Mouse (Mus musculus): ENCODE results near the gene Olfr376. TPM values are rescaled to one million over a fixed set of nuclear protein-coding genes. Genes with fewer than 3 reads are reported as not detected.

The Olfr376 gene
- not detected in 2 replicates for polyA plus RNA-seq (2015; fragmentation: Nextera tagmentation; extraction: Ambion mirVana)

DNA sequence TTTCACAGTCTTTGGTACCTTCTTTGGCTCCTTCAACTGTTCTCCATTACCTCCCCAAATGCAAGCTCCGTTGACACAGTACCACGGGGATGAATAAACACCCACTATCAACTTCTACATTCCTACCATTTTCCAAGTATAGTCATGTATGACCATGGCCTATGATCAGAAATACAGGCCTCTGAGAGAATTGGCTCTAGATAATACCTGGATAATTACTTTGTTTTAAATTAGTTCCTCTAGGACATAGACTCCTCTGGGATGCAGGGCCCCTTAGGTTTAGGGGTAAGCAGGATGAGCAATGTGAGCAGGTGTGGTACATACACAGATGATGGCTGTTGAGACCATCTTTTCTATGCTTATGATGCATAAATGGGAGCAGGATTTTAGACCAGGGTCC lies at the start of gene Olfr376:
Gene Olfr376 (plus strand): TSS at position 301 of the 400 bp plus-strand sequence.
- Histone ChIP-seq H3K9ac (no peak within 1 kb of the TSS), H3K9me3 (replicated peaks) (no peaks in the 10 kb centered on the region), H3K4me1 (replicated peaks) (no peaks in the 10 kb centered on the region), H3K4me3 (replicated peaks) (no peak within 1 kb of the TSS), H3K36me3 (replicated peaks) (no peaks in the 10 kb centered on the region), H3K27ac (replicated peaks) (no peak within 1 kb of the TSS), H3K27me3 (no peaks in the 10 kb centered on the region), H3K4me2 (no peak within 1 kb of the TSS)
- ATAC-seq (ENCODE audit: insufficient read depth), result no peak
- WGBS (ENCODE audit: insufficient replicate concordance), result 74% methylated on average over 2 of the region's 2 CpGs

- peak overlapping the region; percentile 2; the same call in 1 of the 2 replicates for H3K4me2 ChIP-seq
- H3K9me3 ChIP-seq (replicated peaks), result no peaks in the 10 kb centered on the region
- ATAC-seq (ENCODE audit: insufficient read depth), result no peak
- no peaks in the 10 kb centered on the region for H3K27me3 ChIP-seq
- H3K4me1 ChIP-seq (replicated peaks), result no peaks in the 10 kb centered on the region
- H3K36me3 ChIP-seq (replicated peaks), result no peaks in the 10 kb centered on the region
- no peak overlapping the region for H3K9ac ChIP-seq
- WGBS (ENCODE audit: insufficient replicate concordance), result 48% methylated on average over 9 of the region's 9 CpGs
- H3K4me3 ChIP-seq (replicated peaks), result 0 out of 2 replicates have a peak overlapping the region, but pooled peaks have one; percentile 9
- H3K27ac ChIP-seq (replicated peaks), result no peak overlapping the region
Measured at GRCm38 (mm10) chr11:73323906-73324830, 46.9 kb upstream of the Olfr376 start.

GRCm38 (mm10) chr11:73326485-73326886 lies 44.6 kb upstream of the Olfr376 start:
- H3K9me3 ChIP-seq (replicated peaks), result no peaks in the 10 kb centered on the region
- H3K4me2 ChIP-seq, result peak overlapping the region; percentile 4; the same call in 1 of the 2 replicates
- H3K9ac ChIP-seq, result no peak overlapping the region
- peak overlapping the region; percentile 68 for H3K27ac ChIP-seq (replicated peaks)
- peak overlapping the region; percentile 33 for H3K4me3 ChIP-seq (replicated peaks)
- ATAC-seq (ENCODE audit: insufficient read depth), result peak; percentile 79
- H3K36me3 ChIP-seq (replicated peaks), result no peaks in the 10 kb centered on the region
- no peaks in the 10 kb centered on the region for H3K4me1 ChIP-seq (replicated peaks)
- WGBS (ENCODE audit: insufficient replicate concordance), result 27% methylated on average over 12 of the region's 12 CpGs
- H3K27me3 ChIP-seq, result no peaks in the 10 kb centered on the region

DNA sequence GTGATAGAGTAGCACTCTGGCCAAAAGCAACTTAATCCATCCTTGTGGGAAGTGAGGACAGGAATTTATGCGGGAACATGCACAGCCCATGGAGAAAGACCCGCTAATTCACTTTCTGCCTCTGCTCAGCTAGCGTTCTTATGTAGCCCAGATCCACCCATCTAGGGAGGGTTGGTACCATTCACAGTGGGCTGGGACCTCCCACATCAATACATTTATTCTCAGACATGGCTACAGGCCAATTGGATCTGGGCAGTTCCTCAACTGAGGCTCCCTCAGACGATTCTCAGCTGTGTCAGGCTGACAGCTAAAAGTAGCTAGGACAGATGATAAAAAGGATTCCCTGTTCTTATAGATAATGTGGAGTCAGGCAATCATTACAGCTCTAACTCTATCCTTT lies 43.7 kb upstream of the Olfr376 start:
- Histone ChIP-seq H3K4me1 (replicated peaks) (no peaks in the 10 kb centered on the region), H3K27me3 (no peaks in the 10 kb centered on the region), H3K4me2 (peak overlapping the region; percentile 6; the same call in 1 of the 2 replicates), H3K36me3 (replicated peaks) (no peaks in the 10 kb centered on the region), H3K9ac (no peak overlapping the region), H3K9me3 (replicated peaks) (no peaks in the 10 kb centered on the region), H3K4me3 (replicated peaks) (no peak overlapping the region), H3K27ac (replicated peaks) (peak overlapping the region; percentile 68; the same call in 1 of the 2 replicates)
- ATAC-seq (ENCODE audit: insufficient read depth), result no peak
- 61% methylated on average over 4 of the region's 4 CpGs for WGBS (ENCODE audit: insufficient replicate concordance)

DNA sequence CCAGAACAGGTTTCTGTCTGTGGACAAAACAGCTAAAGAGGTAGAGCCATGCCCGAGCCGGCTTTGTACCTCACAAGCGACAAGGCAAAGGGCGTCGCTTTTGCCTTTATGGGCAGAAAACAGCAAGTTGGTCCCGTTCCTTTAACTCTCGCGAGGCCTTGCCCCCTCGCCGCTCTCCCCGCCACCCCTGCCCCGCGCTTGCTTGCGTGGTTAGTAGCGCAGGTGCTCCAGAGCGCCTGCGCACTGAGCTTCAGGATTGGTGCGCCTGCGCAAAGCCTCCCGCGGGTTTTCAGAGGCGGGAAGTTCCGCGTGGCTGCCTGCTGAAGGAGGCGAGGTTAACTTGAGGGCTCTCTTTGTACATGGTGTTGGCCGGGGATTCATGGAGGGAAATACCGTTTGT lies 41.6 kb upstream of the Olfr376 start, which contains the start of the genes Aspa, Gm49340 and Spata22:
Gene Aspa (minus strand): TSS at position 155 of the 400 bp plus-strand sequence.
Gene Gm49340 (plus strand): TSS at position 300 of the 400 bp plus-strand sequence.
Gene Spata22 (plus strand): TSS at position 300 of the 400 bp plus-strand sequence.
- Histone ChIP-seq H3K4me1 (replicated peaks) (no peaks in the 10 kb centered on the region), H3K27me3 (no peaks in the 10 kb centered on the region)

GRCm38 (mm10) chr11:73333357-73333756 lies 37.7 kb upstream of the Olfr376 start:
- no peak overlapping the region for H3K4me2 ChIP-seq
- H3K4me1 ChIP-seq (replicated peaks), result no peaks in the 10 kb centered on the region
- WGBS (ENCODE audit: insufficient replicate concordance), result 58% methylated on average over 2 of the region's 2 CpGs
- H3K36me3 ChIP-seq (replicated peaks), result no peaks in the 10 kb centered on the region
- H3K9me3 ChIP-seq (replicated peaks), result no peaks in the 10 kb centered on the region
- no peaks in the 10 kb centered on the region for H3K27me3 ChIP-seq
- H3K9ac ChIP-seq, result no peak overlapping the region
- ATAC-seq (ENCODE audit: insufficient read depth), result no peak
- no peak overlapping the region for H3K27ac ChIP-seq (replicated peaks)
- no peak overlapping the region for H3K4me3 ChIP-seq (replicated peaks)

More for the DNA sequence above, 41.6 kb upstream of the Olfr376 start, which contains the start of the genes Aspa, Gm49340 and Spata22:
- H3K4me3 ChIP-seq (replicated peaks), result no peak within 1 kb of the TSS
- no peaks in the 10 kb centered on the region for H3K36me3 ChIP-seq (replicated peaks)
- H3K27ac ChIP-seq (replicated peaks), result no peak within 1 kb of the TSS
- WGBS (ENCODE audit: insufficient replicate concordance), result 74% methylated on average over 27 of the region's 27 CpGs
- no peak within 1 kb of the TSS for H3K9ac ChIP-seq
- no peak within 1 kb of the TSS for H3K4me2 ChIP-seq
- no peak for ATAC-seq (ENCODE audit: insufficient read depth)
- H3K9me3 ChIP-seq (replicated peaks), result no peaks in the 10 kb centered on the region

- Histone ChIP-seq H3K9me3 (replicated peaks) (no peaks in the 10 kb centered on the region), H3K9ac (no peak overlapping the region), H3K4me2 (no peak overlapping the region), H3K27ac (replicated peaks) (no peak overlapping the region), H3K4me1 (replicated peaks) (no peaks in the 10 kb centered on the region), H3K36me3 (replicated peaks) (no peaks in the 10 kb centered on the region), H3K4me3 (replicated peaks) (no peak overlapping the region), H3K27me3 (no peaks in the 10 kb centered on the region)
- 44% methylated on average over 4 of the region's 4 CpGs for WGBS (ENCODE audit: insufficient replicate concordance)
- no peak for ATAC-seq (ENCODE audit: insufficient read depth)
Measured at GRCm38 (mm10) chr11:73336919-73337318, 34.1 kb upstream of the Olfr376 start.

- H3K4me2 ChIP-seq, result no peak within 1 kb of the TSS
- no peak within 1 kb of the TSS for H3K4me3 ChIP-seq (replicated peaks)
- no peak for ATAC-seq (ENCODE audit: insufficient read depth)
- no peaks in the 10 kb centered on the region for H3K4me1 ChIP-seq (replicated peaks)
- H3K27ac ChIP-seq (replicated peaks), result no peak within 1 kb of the TSS
- no peaks in the 10 kb centered on the region for H3K36me3 ChIP-seq (replicated peaks)
- no peaks in the 10 kb centered on the region for H3K9me3 ChIP-seq (replicated peaks)
- no peaks in the 10 kb centered on the region for H3K27me3 ChIP-seq
- WGBS (ENCODE audit: insufficient replicate concordance), result 36% methylated on average over 3 of the region's 3 CpGs
- H3K9ac ChIP-seq, result no peak within 1 kb of the TSS
Measured at GRCm38 (mm10) chr11:73350483-73350882, 20.6 kb upstream of the Olfr376 start, which contains the start of gene Olfr20. Gene Olfr20 (plus strand): TSS chr11:73350783.

DNA sequence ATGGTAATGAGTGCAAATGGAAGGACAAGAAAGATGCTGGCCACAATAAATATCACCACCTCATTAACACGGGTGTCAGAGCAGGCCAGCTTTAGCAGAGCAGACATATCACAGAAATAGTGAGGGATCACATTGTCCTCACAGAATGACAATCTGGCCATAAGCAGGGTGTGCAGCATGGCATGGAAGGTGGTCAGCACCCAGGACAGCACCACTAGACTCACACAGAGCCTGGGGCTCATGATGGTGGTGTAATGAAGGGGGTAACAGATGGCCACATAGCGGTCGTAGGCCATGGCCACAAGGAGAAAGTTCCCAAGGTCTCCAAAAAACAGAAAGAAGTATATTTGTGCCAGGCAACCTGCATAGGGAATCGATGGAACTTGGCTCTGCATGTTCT lies 24.3 kb downstream of the Olfr376 start:
- no peak overlapping the region for H3K4me3 ChIP-seq (replicated peaks)
- WGBS (ENCODE audit: insufficient replicate concordance), result 42% methylated on average over 4 of the region's 4 CpGs
- no peak for ATAC-seq (ENCODE audit: insufficient read depth)

GRCm38 (mm10) chr11:73399514-73399913 lies 28.5 kb downstream of the Olfr376 start, which contains the start of gene Olfr1:
Gene Olfr1 (minus strand): TSS chr11:73399614.
- Histone ChIP-seq H3K36me3 (replicated peaks) (no peaks in the 10 kb centered on the region), H3K9me3 (replicated peaks) (no peaks in the 10 kb centered on the region), H3K4me2 (no peak within 1 kb of the TSS), H3K4me3 (replicated peaks) (no peak within 1 kb of the TSS), H3K4me1 (replicated peaks) (no peaks in the 10 kb centered on the region), H3K27me3 (no peaks in the 10 kb centered on the region), H3K9ac (no peak within 1 kb of the TSS), H3K27ac (replicated peaks) (no peak within 1 kb of the TSS)
- ATAC-seq (ENCODE audit: insufficient read depth), result no peak

More for the DNA sequence above, 24.3 kb downstream of the Olfr376 start:
- Histone ChIP-seq H3K4me1 (replicated peaks) (no peaks in the 10 kb centered on the region), H3K9ac (no peak overlapping the region), H3K36me3 (replicated peaks) (no peaks in the 10 kb centered on the region), H3K27me3 (no peaks in the 10 kb centered on the region), H3K9me3 (replicated peaks) (no peaks in the 10 kb centered on the region), H3K4me2 (no peak overlapping the region), H3K27ac (replicated peaks) (no peak overlapping the region)

Measured in liver, embryonic 15.5 days (tissue).